Mouse (Mus musculus) kidney, embryonic 15.5 days (tissue): ENCODE measurements at regions not wholly inside any gene's neighbourhood (a gene's known extent, or its start where the extent isn't known, plus 50 kb on each side); places are given as distances from the start of the nearest gene placed in this dataset.

Experiments
- ATAC-seq: fragments of 200-750 bp; cut with Nextera tagmentation; replicated peaks from 2 replicates; pipeline ENCODE4 v1.8.0; 2017; ENCODE audit warnings: moderate TSS enrichment; ENCODE audit not compliant: low FRiP score
- H3K27ac ChIP-seq: fragments of 300-500 bp; sonication (generic); 2 replicates; pipeline ENCODE4 v1.5.1; 2015; ENCODE audit warnings: mild to moderate bottlenecking, inconsistent platforms
- H3K27me3 ChIP-seq: fragments of 300-500 bp; sonication (generic); 2 replicates; pipeline ENCODE4 v1.6.1; 2015; ENCODE audit warnings: inconsistent platforms
- H3K36me3 ChIP-seq: fragments of 300-500 bp; sonication (generic); 2 replicates; pipeline ENCODE4 v1.6.1; 2015; ENCODE audit warnings: inconsistent platforms
- H3K4me1 ChIP-seq: fragments of 300-500 bp; sonication (generic); 2 replicates; pipeline ENCODE4 v1.6.1; 2015; ENCODE audit warnings: inconsistent platforms
- H3K4me2 ChIP-seq: fragments of 300-500 bp; sonication (generic); 2 replicates; pipeline ENCODE4 v1.6.1; 2015; ENCODE audit warnings: moderate library complexity, mild to moderate bottlenecking, inconsistent platforms
- H3K4me3 ChIP-seq: fragments of 300-500 bp; sonication (generic); replicated peaks from 2 replicates; pipeline ENCODE4 v1.5.1; 2015; ENCODE audit warnings: mild to moderate bottlenecking, inconsistent platforms
- H3K9ac ChIP-seq: fragments of 300-500 bp; sonication (generic); 2 replicates; pipeline ENCODE4 v1.6.1; 2015; ENCODE audit warnings: mild to moderate bottlenecking, inconsistent platforms
- H3K9me3 ChIP-seq: fragments of 300-500 bp; sonication (generic); replicated peaks from 2 replicates; pipeline ENCODE4 v1.6.1; 2016; ENCODE audit warnings: inconsistent platforms
- WGBS: fragments of 180-500 bp; shearing (Covaris S2); methylation state at CpG from one replicate; pipeline ENCODE4 v1.1.7; 2015; ENCODE audit warnings: mixed read lengths; 5-methylcytosine and 5-hydroxymethylcytosine counted together

GRCm38 (mm10) chr16:49985082-49986076 is 185.0 kb downstream of the Cd47 start:
- Histone ChIP-seq H3K4me3 (no peak overlapping the region), H3K9ac (no peak overlapping the region), H3K27ac (no peak overlapping the region), H3K36me3 (no peaks in the 10 kb centered on the region), H3K9me3 (no peaks in the 10 kb centered on the region), H3K4me1 (peaks cover 10% of the 10 kb centered on the region), H3K27me3 (no peaks in the 10 kb centered on the region), H3K4me2 (no peak overlapping the region; the same call in 1 of the 2 replicates)
- ATAC-seq: peak; percentile 76
- 32% methylated on average over 14 of the region's 14 CpGs for WGBS

GRCm38 (mm10) chr16:49986954-49987353 is 186.6 kb downstream of the Cd47 start:
- H3K4me1 ChIP-seq: peaks cover 10% of the 10 kb centered on the region
- no peak overlapping the region for H3K4me3 ChIP-seq
- no peak overlapping the region for H3K9ac ChIP-seq
- no peaks in the 10 kb centered on the region for H3K36me3 ChIP-seq
- no peak for ATAC-seq
- no peaks in the 10 kb centered on the region for H3K27me3 ChIP-seq
- WGBS: 71% methylated on average over 6 of the region's 6 CpGs
- no peak overlapping the region for H3K27ac ChIP-seq
- H3K4me2 ChIP-seq: no peak overlapping the region
- H3K9me3 ChIP-seq: no peaks in the 10 kb centered on the region

GRCm38 (mm10) chr16:49995822-49996221 is 195.5 kb downstream of the Cd47 start:
- Histone ChIP-seq H3K4me3 (no peak overlapping the region), H3K27ac (no peak overlapping the region), H3K4me2 (no peak overlapping the region), H3K27me3 (no peaks in the 10 kb centered on the region), H3K36me3 (no peaks in the 10 kb centered on the region), H3K9me3 (no peaks in the 10 kb centered on the region), H3K9ac (no peak overlapping the region), H3K4me1 (no peaks in the 10 kb centered on the region)
- ATAC-seq: no peak
- 50% methylated on average over 3 of the region's 3 CpGs for WGBS

GRCm38 (mm10) chr16:49996593-49996992 is 196.3 kb downstream of the Cd47 start:
- no peaks in the 10 kb centered on the region for H3K4me1 ChIP-seq
- no peak overlapping the region for H3K9ac ChIP-seq
- 71% methylated on average over 5 of the region's 5 CpGs for WGBS
- no peak overlapping the region for H3K4me3 ChIP-seq
- H3K36me3 ChIP-seq: no peaks in the 10 kb centered on the region
- no peaks in the 10 kb centered on the region for H3K9me3 ChIP-seq
- H3K4me2 ChIP-seq: no peak overlapping the region
- H3K27me3 ChIP-seq: no peaks in the 10 kb centered on the region
- ATAC-seq: no peak
- H3K27ac ChIP-seq: no peak overlapping the region

GRCm38 (mm10) chr16:49997040-49997439 is 196.7 kb downstream of the Cd47 start:
- 90% methylated on average over 7 of the region's 7 CpGs for WGBS
- H3K36me3 ChIP-seq: no peaks in the 10 kb centered on the region
- no peaks in the 10 kb centered on the region for H3K9me3 ChIP-seq
- no peak for ATAC-seq
- no peaks in the 10 kb centered on the region for H3K27me3 ChIP-seq
- H3K4me2 ChIP-seq: no peak overlapping the region
- no peak overlapping the region for H3K27ac ChIP-seq
- H3K4me1 ChIP-seq: no peaks in the 10 kb centered on the region
- H3K9ac ChIP-seq: no peak overlapping the region
- H3K4me3 ChIP-seq: no peak overlapping the region

GRCm38 (mm10) chr16:50000805-50001204 is 200.5 kb downstream of the Cd47 start:
- Histone ChIP-seq H3K27ac (no peak overlapping the region), H3K4me3 (no peak overlapping the region), H3K4me1 (no peaks in the 10 kb centered on the region), H3K27me3 (no peaks in the 10 kb centered on the region), H3K9ac (no peak overlapping the region), H3K9me3 (no peaks in the 10 kb centered on the region), H3K36me3 (no peaks in the 10 kb centered on the region), H3K4me2 (no peak overlapping the region)
- ATAC-seq: no peak
- WGBS: 58% methylated on average over 4 of the region's 4 CpGs

- no peaks in the 10 kb centered on the region for H3K9me3 ChIP-seq
- no peak for ATAC-seq
- H3K36me3 ChIP-seq: no peaks in the 10 kb centered on the region
- WGBS: 55% methylated on average over 3 of the region's 3 CpGs
- H3K9ac ChIP-seq: no peak overlapping the region
- no peaks in the 10 kb centered on the region for H3K27me3 ChIP-seq
- H3K27ac ChIP-seq: no peak overlapping the region
- H3K4me2 ChIP-seq: no peak overlapping the region
- no peaks in the 10 kb centered on the region for H3K4me1 ChIP-seq
- no peak overlapping the region for H3K4me3 ChIP-seq
Measured at GRCm38 (mm10) chr16:50001662-50002455, 201.5 kb downstream of the Cd47 start.

- Histone ChIP-seq H3K27me3 (no peaks in the 10 kb centered on the region), H3K4me3 (no peak overlapping the region), H3K9me3 (no peaks in the 10 kb centered on the region), H3K27ac (no peak overlapping the region), H3K36me3 (no peaks in the 10 kb centered on the region), H3K9ac (no peak overlapping the region), H3K4me1 (no peaks in the 10 kb centered on the region), H3K4me2 (no peak overlapping the region)
- WGBS: 83% methylated on average over 3 of the region's 3 CpGs
- no peak for ATAC-seq
Measured at GRCm38 (mm10) chr16:50002456-50002788, 202.1 kb downstream of the Cd47 start.

GRCm38 (mm10) chr16:50009046-50009445 is 208.7 kb downstream of the Cd47 start:
- H3K9me3 ChIP-seq: no peaks in the 10 kb centered on the region
- ATAC-seq: no peak
- no peak overlapping the region for H3K4me3 ChIP-seq
- H3K4me1 ChIP-seq: peaks cover 5% of the 10 kb centered on the region; the same call in 1 of the 2 replicates
- no peak overlapping the region for H3K9ac ChIP-seq
- H3K27me3 ChIP-seq: no peaks in the 10 kb centered on the region
- H3K27ac ChIP-seq: no peak overlapping the region
- WGBS: 94% methylated on average over 3 of the region's 3 CpGs
- H3K4me2 ChIP-seq: no peak overlapping the region
- no peaks in the 10 kb centered on the region for H3K36me3 ChIP-seq

- peaks cover 5% of the 10 kb centered on the region; the same call in 1 of the 2 replicates for H3K4me1 ChIP-seq
- no peak overlapping the region for H3K27ac ChIP-seq
- no peak overlapping the region for H3K4me2 ChIP-seq
- no peak overlapping the region for H3K4me3 ChIP-seq
- 39% methylated on average over 6 of the region's 6 CpGs for WGBS
- H3K36me3 ChIP-seq: no peaks in the 10 kb centered on the region
- H3K9me3 ChIP-seq: no peaks in the 10 kb centered on the region
- no peak for ATAC-seq
- no peak overlapping the region for H3K9ac ChIP-seq
- H3K27me3 ChIP-seq: no peaks in the 10 kb centered on the region
Measured at GRCm38 (mm10) chr16:50009542-50009941, 209.2 kb downstream of the Cd47 start.

GRCm38 (mm10) chr16:50010074-50010473 is 209.7 kb downstream of the Cd47 start:
- 53% methylated on average over 5 of the region's 5 CpGs for WGBS

GRCm38 (mm10) chr16:50010532-50010971 is 210.2 kb downstream of the Cd47 start:
- WGBS: 34% methylated on average over 6 of the region's 6 CpGs
- Histone ChIP-seq H3K27ac (no peak overlapping the region), H3K4me1 (peaks cover 5% of the 10 kb centered on the region; the same call in 1 of the 2 replicates), H3K9me3 (no peaks in the 10 kb centered on the region), H3K27me3 (no peaks in the 10 kb centered on the region), H3K9ac (no peak overlapping the region), H3K36me3 (no peaks in the 10 kb centered on the region), H3K4me3 (no peak overlapping the region), H3K4me2 (no peak overlapping the region)
- peak; percentile 46; the same call in 1 of the 2 replicates for ATAC-seq

More at GRCm38 (mm10) chr16:50010074-50010473, 209.7 kb downstream of the Cd47 start:
- Histone ChIP-seq H3K4me2 (no peak overlapping the region), H3K27ac (no peak overlapping the region), H3K9ac (no peak overlapping the region), H3K4me1 (peaks cover 5% of the 10 kb centered on the region; the same call in 1 of the 2 replicates), H3K9me3 (no peaks in the 10 kb centered on the region), H3K4me3 (no peak overlapping the region), H3K27me3 (no peaks in the 10 kb centered on the region), H3K36me3 (no peaks in the 10 kb centered on the region)
- no peak for ATAC-seq
